Mouse (Mus musculus) hematopoietic stem cell, adult 5-6 weeks (primary cell): Measurements from ENCODE around the gene Tpd52l2. TPM values are rescaled to one million over a fixed set of nuclear protein-coding genes. Genes with fewer than 3 reads are reported as not detected.

Source experiments
- ATAC-seq, 2 experiments: fragments of 125-278 bp in 1 of 2; replicated peaks in 1 of 2; 2 replicates each; pipeline ENCODE4 v1.8.0; 2016 to 2017; ENCODE audit warnings: inconsistent platforms in 2 of 2, mild to moderate bottlenecking in 2 of 2, moderate number of reproducible peaks in 2 of 2, low read depth in 1 of 2, moderate TSS enrichment in 1 of 2; ENCODE audit not compliant: low FRiP score in 2 of 2, poor library complexity in 2 of 2, severe bottlenecking in 2 of 2, insufficient read depth in 1 of 2, low TSS enrichment in 1 of 2
- total RNA-seq: library from RNA; stranded (forward); fragments of 172-1452, 232-1000 nt; gene quantifications from 2 replicates; pipeline ENCODE4 v1.2.3, GENCODE M21; 2017

Gene Tpd52l2
- 118 and 129 TPM in 2 replicates for total RNA-seq

- peak; percentile 84 to 86 for ATAC-seq
Measured at GRCm38 (mm10) chr2:181496831-181497547, at the start of gene Tpd52l2. Tpd52l2 (plus strand) TSS chr2:181497142.

GRCm38 (mm10) chr2:181452181-181452580 is 44.8 kb upstream of the Tpd52l2 start:
- no peak for ATAC-seq

GRCm38 (mm10) chr2:181453274-181453673 is 43.7 kb upstream of the Tpd52l2 start:
- no peak for ATAC-seq

GRCm38 (mm10) chr2:181455899-181456298 is 41.0 kb upstream of the Tpd52l2 start:
- no peak for ATAC-seq

- ATAC-seq = no peak
Measured at GRCm38 (mm10) chr2:181457831-181458230, 39.1 kb upstream of the Tpd52l2 start.

GRCm38 (mm10) chr2:181458411-181459152 is 38.4 kb upstream of the Tpd52l2 start:
- ATAC-seq = no peak

- peak in 1 of 2 experiments; percentile 9; a peak in 1 of 4 replicates for ATAC-seq
Measured at GRCm38 (mm10) chr2:181459153-181459672, 37.7 kb upstream of the Tpd52l2 start, which contains the start of gene Zbtb46. Zbtb46 (minus strand) TSS chr2:181459426.

GRCm38 (mm10) chr2:181459673-181460621 is 37.0 kb upstream of the Tpd52l2 start:
- peak; percentile 22 to 56; a peak in 2 of 4 replicates for ATAC-seq

GRCm38 (mm10) chr2:181461536-181462100 is 35.3 kb upstream of the Tpd52l2 start:
- ATAC-seq = no peak

- no peak for ATAC-seq
Measured at GRCm38 (mm10) chr2:181462604-181463003, 34.3 kb upstream of the Tpd52l2 start.

GRCm38 (mm10) chr2:181463008-181463738 is 33.8 kb upstream of the Tpd52l2 start:
- ATAC-seq = peak; percentile 36 to 43; a peak in 3 of 4 replicates

GRCm38 (mm10) chr2:181465423-181465822 is 31.5 kb upstream of the Tpd52l2 start:
- no peak for ATAC-seq

GRCm38 (mm10) chr2:181470285-181470684 is 26.7 kb upstream of the Tpd52l2 start:
- ATAC-seq = no peak

GRCm38 (mm10) chr2:181471246-181471645 is 25.7 kb upstream of the Tpd52l2 start:
- peak; percentile 81 to 90 for ATAC-seq

- ATAC-seq = no peak
Measured at GRCm38 (mm10) chr2:181472256-181472827, 24.6 kb upstream of the Tpd52l2 start.

GRCm38 (mm10) chr2:181483120-181483519 is 13.8 kb upstream of the Tpd52l2 start:
- ATAC-seq = no peak
